Mouse (Mus musculus) heart, adult 2 months (tissue): Measurements from ENCODE around the gene Olfr566. TPM values are rescaled to one million over a fixed set of nuclear protein-coding genes. Genes with fewer than 3 reads are reported as not detected.

Experiments used
- DNase-seq, 2 experiments: peaks; one replicate each; pipeline ENCODE4 v3.0.0; 2021
- H3K27ac ChIP-seq: fragments of 200-600 bp; 2 replicates; pipeline ENCODE4 v1.8.1; 2022
- H3K27me3 ChIP-seq: fragments of 200-500 bp; 2 replicates; pipeline ENCODE4 v1.6.1; 2012; ENCODE audit warnings: mild to moderate bottlenecking, low read length, inconsistent platforms, mixed read lengths; ENCODE audit not compliant: control insufficient read depth, insufficient read depth
- H3K36me3 ChIP-seq: fragments of 200-500 bp; 2 replicates; pipeline ENCODE4 v1.6.1; 2012; ENCODE audit warnings: low read length, inconsistent platforms; ENCODE audit not compliant: control insufficient read depth, insufficient read depth
- H3K4me1 ChIP-seq: fragments of 200-500 bp; 2 replicates; pipeline ENCODE4 v1.6.1; 2011; ENCODE audit warnings: low read length; ENCODE audit not compliant: control insufficient read depth, insufficient read depth
- H3K4me3 ChIP-seq: fragments of 200-600 bp; 2 replicates; pipeline ENCODE4 v1.8.1; 2022
- H3K79me2 ChIP-seq: fragments of 200-500 bp; replicated peaks from 2 replicates; pipeline ENCODE4 v1.6.1; 2012; ENCODE audit warnings: mild to moderate bottlenecking, inconsistent platforms, low read length, moderate library complexity, mixed read lengths; ENCODE audit not compliant: control insufficient read depth, insufficient read depth
- H3K9ac ChIP-seq: fragments of 200-500 bp; 2 replicates; pipeline ENCODE4 v1.6.1; 2012; ENCODE audit warnings: low read depth, mild to moderate bottlenecking, control low read depth, inconsistent platforms, low read length, mixed read lengths
- CTCF ChIP-seq: fragments of 200-600 bp; IDR thresholded peaks from 2 replicates; pipeline ENCODE4 v1.8.1; 2022; ENCODE audit warnings: antibody characterized with exemption, mild to moderate bottlenecking, moderate library complexity
- EP300 ChIP-seq: fragments of 200-500 bp; IDR thresholded peaks from 2 replicates; pipeline ENCODE4 v1.6.1; 2011; ENCODE audit warnings: low read depth, low read length, control low read depth; ENCODE audit not compliant: insufficient read depth
- POLR2A ChIP-seq: fragments of 200-500 bp; IDR thresholded peaks from 2 replicates; pipeline ENCODE4 v1.6.1; 2011; ENCODE audit warnings: mild to moderate bottlenecking, low read depth, low read length, control low read depth; ENCODE audit not compliant: insufficient read depth
- WGBS: fragments of 180-500 bp; shearing (Covaris S2); methylation state at CpG from one replicate; pipeline ENCODE4 v1.1.7; 2018; 5-methylcytosine and 5-hydroxymethylcytosine counted together
- intact Hi-C: fragments of 180-260 bp; cut with DNase I; formaldehyde crosslinking; loops from one replicate; pipeline ENCODE4 v1.15.1; 2025
- long read RNA-seq: library from polyadenylated mRNA; stranded (forward); transcript quantifications from one replicate; pipeline ENCODE4 v2.0.0, GENCODE M21; 2021
- polyA plus RNA-seq: library from polyadenylated mRNA; depleted of rRNA; stranded (reverse); fragments of >200 nt; gene quantifications from 2 replicates; pipeline ENCODE4 v1.2.3, GENCODE M21; 2012; rRNA removed
- total RNA-seq, 2 experiments: library from RNA; stranded (reverse); gene quantifications; 2 replicates each; pipeline ENCODE4 v1.2.3; 2021

The Olfr566 gene
- total RNA-seq (not detected), polyA plus RNA-seq (not detected in 2 replicates)
- long read RNA-seq = 0 reads

- H3K9ac ChIP-seq = no peak within 1 kb of the TSS
- intact Hi-C loops = no loop called here
- no peak within 1 kb of the TSS for H3K27ac ChIP-seq
- H3K27me3 ChIP-seq = no peaks in the 10 kb centered on the region
- H3K4me1 ChIP-seq = no peaks in the 10 kb centered on the region
- no peaks in the 10 kb centered on the region for H3K36me3 ChIP-seq
- DNase-seq = no peak
- 62% methylated on average over 1 of the region's 1 CpGs for WGBS
- H3K79me2 ChIP-seq = no peaks in the 10 kb centered on the region
- TF ChIP-seq CTCF = no peak
- no peak for TF ChIP-seq EP300
- no peak for TF ChIP-seq POLR2A
- no peak within 1 kb of the TSS for H3K4me3 ChIP-seq
Measured at GRCm38 (mm10) chr7:102858665-102859064, at the start of gene Olfr566. Gene Olfr566 (minus strand): TSS chr7:102858765.

GRCm38 (mm10) chr7:102890782-102891181, 32.2 kb upstream of the Olfr566 start, which contains the start of gene Olfr569:
Gene Olfr569 (minus strand): TSS chr7:102890882.
- H3K79me2 ChIP-seq = no peaks in the 10 kb centered on the region
- no peaks in the 10 kb centered on the region for H3K36me3 ChIP-seq
- intact Hi-C loops = no loop called here
- no peak within 1 kb of the TSS for H3K27ac ChIP-seq
- no peaks in the 10 kb centered on the region for H3K27me3 ChIP-seq
- no peaks in the 10 kb centered on the region for H3K4me1 ChIP-seq
- 58% methylated on average over 3 of the region's 3 CpGs for WGBS
- DNase-seq = no peak
- TF ChIP-seq POLR2A = no peak
- TF ChIP-seq EP300 = no peak
- TF ChIP-seq CTCF = no peak
- H3K9ac ChIP-seq = no peak within 1 kb of the TSS
- H3K4me3 ChIP-seq = no peak within 1 kb of the TSS

DNA sequence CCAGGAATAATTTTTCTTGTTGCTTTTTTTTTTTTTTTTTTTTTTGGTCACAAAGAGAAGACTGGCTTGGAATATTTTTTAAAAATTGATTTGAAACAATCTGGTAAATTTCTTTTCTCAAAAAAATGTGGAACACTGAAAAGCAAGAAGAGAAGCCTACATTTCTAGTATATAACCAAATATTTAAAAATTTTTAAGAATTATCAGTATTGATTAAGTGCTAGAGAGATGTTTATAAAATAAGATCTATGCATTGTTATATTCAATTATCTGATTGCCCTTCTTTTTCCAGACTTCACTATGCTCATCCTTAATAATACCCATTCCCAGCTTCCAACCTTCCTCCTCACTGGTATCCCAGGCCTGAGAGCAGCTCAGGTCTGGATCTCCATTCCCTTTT, 18.3 kb upstream of the Olfr566 start, which contains the start of gene Olfr568:
Gene Olfr568, plus strand, starts transcription at position 301 of the 400 bp plus-strand sequence.
- TF ChIP-seq EP300 = no peak
- TF ChIP-seq CTCF = no peak
- TF ChIP-seq POLR2A = no peak
- no peaks in the 10 kb centered on the region for H3K4me1 ChIP-seq

GRCm38 (mm10) chr7:102855807-102856206, 2.8 kb downstream of the Olfr566 start:
- Histone ChIP-seq H3K36me3 (no peaks in the 10 kb centered on the region), H3K79me2 (no peaks in the 10 kb centered on the region), H3K4me1 (no peaks in the 10 kb centered on the region), H3K27me3 (no peaks in the 10 kb centered on the region), H3K9ac (no peak overlapping the region), H3K4me3 (no peak overlapping the region), H3K27ac (no peak overlapping the region)
- intact Hi-C loops = no loop called here
- no peak for TF ChIP-seq EP300
- no peak for TF ChIP-seq CTCF
- TF ChIP-seq POLR2A = no peak
- DNase-seq = no peak

More for the DNA sequence above, 18.3 kb upstream of the Olfr566 start, which contains the start of gene Olfr568:
- no peak for DNase-seq
- Histone ChIP-seq H3K27me3 (no peaks in the 10 kb centered on the region), H3K9ac (no peak within 1 kb of the TSS), H3K4me3 (no peak within 1 kb of the TSS), H3K36me3 (no peaks in the 10 kb centered on the region), H3K27ac (no peak within 1 kb of the TSS), H3K79me2 (no peaks in the 10 kb centered on the region)
- intact Hi-C loops = no loop called here

Other genes with a start within 250 kb of the Olfr566 start
- not detected for gene Olfr553, start 240.5 kb downstream of the Olfr566 start, total RNA-seq
- gene Olfr553, start 240.5 kb downstream of the Olfr566 start, polyA plus RNA-seq = not detected in 2 replicates
- gene Olfr554, start 220.3 kb downstream of the Olfr566 start, total RNA-seq = not detected
- gene Olfr554, start 220.3 kb downstream of the Olfr566 start, polyA plus RNA-seq = not detected in 2 replicates
- gene Olfr555, start 199.9 kb downstream of the Olfr566 start, total RNA-seq = not detected
- not detected in 2 replicates for gene Olfr555, start 199.9 kb downstream of the Olfr566 start, polyA plus RNA-seq
- gene Olfr556, start 193.9 kb downstream of the Olfr566 start, total RNA-seq = not detected
- not detected in 2 replicates for gene Olfr556, start 193.9 kb downstream of the Olfr566 start, polyA plus RNA-seq
- gene Trim68, start 171.4 kb downstream of the Olfr566 start, total RNA-seq = 1 to 10 TPM; 8.1 to 9.5 TPM
- gene Trim68, start 171.4 kb downstream of the Olfr566 start, polyA plus RNA-seq = 20.4 and 33.3 TPM in 2 replicates
- not detected for gene Olfr557, start 162.9 kb downstream of the Olfr566 start, total RNA-seq
- gene Olfr557, start 162.9 kb downstream of the Olfr566 start, polyA plus RNA-seq = not detected in 2 replicates
- gene Olfr558, start 156.6 kb downstream of the Olfr566 start, total RNA-seq = 1 to 10 TPM; 3.0 to 3.8 TPM
- gene Olfr558, start 156.6 kb downstream of the Olfr566 start, polyA plus RNA-seq = 3.5 and 8.4 TPM in 2 replicates
- gene Olfr33, start 139.7 kb downstream of the Olfr566 start, total RNA-seq = not detected
- gene Olfr33, start 139.7 kb downstream of the Olfr566 start, polyA plus RNA-seq = 0.33 TPM in 1 of 2 replicates, not detected in the other
- gene Olfr559, start 131.3 kb downstream of the Olfr566 start, total RNA-seq = not detected
- gene Olfr559, start 131.3 kb downstream of the Olfr566 start, polyA plus RNA-seq = not detected in 2 replicates
- gene Olfr560, start 99.4 kb downstream of the Olfr566 start, total RNA-seq = not detected
- 0.20 TPM in 2 replicates for gene Olfr560, start 99.4 kb downstream of the Olfr566 start, polyA plus RNA-seq
- under 1 TPM; 0.57 to 0.86 TPM for gene Olfr78, start 99.3 kb downstream of the Olfr566 start, total RNA-seq
- gene Olfr78, start 99.3 kb downstream of the Olfr566 start, polyA plus RNA-seq = 6.2 and 12.7 TPM in 2 replicates
- gene Olfr561, start 87.5 kb downstream of the Olfr566 start, total RNA-seq = not detected
- not detected in 2 replicates for gene Olfr561, start 87.5 kb downstream of the Olfr566 start, polyA plus RNA-seq
- gene Olfr564, start 55.3 kb downstream of the Olfr566 start, total RNA-seq = not detected
- gene Olfr564, start 55.3 kb downstream of the Olfr566 start, polyA plus RNA-seq = not detected in 2 replicates
- gene Olfr568, start 18.4 kb upstream of the Olfr566 start, total RNA-seq = not detected
- not detected in 2 replicates for gene Olfr568, start 18.4 kb upstream of the Olfr566 start, polyA plus RNA-seq
- gene Olfr569, start 32.1 kb upstream of the Olfr566 start, total RNA-seq = not detected
- gene Olfr569, start 32.1 kb upstream of the Olfr566 start, polyA plus RNA-seq = not detected in 2 replicates
- not detected for gene Olfr570, start 35.8 kb upstream of the Olfr566 start, total RNA-seq
- gene Olfr570, start 35.8 kb upstream of the Olfr566 start, polyA plus RNA-seq = not detected in 2 replicates
- gene Olfr571, start 58.8 kb upstream of the Olfr566 start, total RNA-seq = not detected
- not detected in 2 replicates for gene Olfr571, start 58.8 kb upstream of the Olfr566 start, polyA plus RNA-seq
- gene Olfr572, start 65.6 kb upstream of the Olfr566 start, total RNA-seq = not detected
- gene Olfr572, start 65.6 kb upstream of the Olfr566 start, polyA plus RNA-seq = not detected in 2 replicates
- gene Olfr573-ps1, start 83.8 kb upstream of the Olfr566 start, total RNA-seq = not detected
- not detected in 2 replicates for gene Olfr573-ps1, start 83.8 kb upstream of the Olfr566 start, polyA plus RNA-seq
- gene Olfr574, start 89.7 kb upstream of the Olfr566 start, total RNA-seq = not detected
- gene Olfr574, start 89.7 kb upstream of the Olfr566 start, polyA plus RNA-seq = not detected in 2 replicates
- not detected for gene Olfr575, start 100.0 kb upstream of the Olfr566 start, total RNA-seq
- not detected in 2 replicates for gene Olfr575, start 100.0 kb upstream of the Olfr566 start, polyA plus RNA-seq
- gene Olfr576, start 103.9 kb upstream of the Olfr566 start, total RNA-seq = not detected
- gene Olfr576, start 103.9 kb upstream of the Olfr566 start, polyA plus RNA-seq = not detected in 2 replicates
- not detected for gene Olfr577, start 117.2 kb upstream of the Olfr566 start, total RNA-seq
- not detected in 2 replicates for gene Olfr577, start 117.2 kb upstream of the Olfr566 start, polyA plus RNA-seq
- not detected for gene Olfr578, start 130.6 kb upstream of the Olfr566 start, total RNA-seq
- not detected in 2 replicates for gene Olfr578, start 130.6 kb upstream of the Olfr566 start, polyA plus RNA-seq
- gene Olfr582, start 179.3 kb upstream of the Olfr566 start, total RNA-seq = not detected
- gene Olfr582, start 179.3 kb upstream of the Olfr566 start, polyA plus RNA-seq = not detected in 2 replicates
- not detected for gene Olfr583, start 192.5 kb upstream of the Olfr566 start, total RNA-seq
- not detected in 2 replicates for gene Olfr583, start 192.5 kb upstream of the Olfr566 start, polyA plus RNA-seq
- not detected for gene Olfr584, start 223.1 kb upstream of the Olfr566 start, total RNA-seq
- gene Olfr584, start 223.1 kb upstream of the Olfr566 start, polyA plus RNA-seq = not detected in 2 replicates
- not detected for gene Olfr585, start 239.0 kb upstream of the Olfr566 start, total RNA-seq
- not detected in 2 replicates for gene Olfr585, start 239.0 kb upstream of the Olfr566 start, polyA plus RNA-seq